Mouse (Mus musculus): Measurements from ENCODE around the gene Cbx1. TPM values are rescaled to one million over a fixed set of nuclear protein-coding genes. Genes with fewer than 3 reads are reported as not detected.
"Not testable (repeated sequence)": the region's sequence is repeated elsewhere in the genome, so short reads cannot be mapped to it uniquely, and the experiment has no call there.

Gene Cbx1
- total RNA-seq, 2 experiments from 2014 or later = 41.5 to 60.8 TPM

- ATAC-seq (replicated peaks; ENCODE audit: low FRiP score, poor library complexity, severe bottlenecking) = no peak
Measured at GRCm38 (mm10) chr11:96772413-96772812, 16.5 kb upstream of the Cbx1 start.

GRCm38 (mm10) chr11:96774536-96774935 lies 14.4 kb upstream of the Cbx1 start:
- no peak for ATAC-seq (replicated peaks; ENCODE audit: low FRiP score, poor library complexity, severe bottlenecking)

DNA sequence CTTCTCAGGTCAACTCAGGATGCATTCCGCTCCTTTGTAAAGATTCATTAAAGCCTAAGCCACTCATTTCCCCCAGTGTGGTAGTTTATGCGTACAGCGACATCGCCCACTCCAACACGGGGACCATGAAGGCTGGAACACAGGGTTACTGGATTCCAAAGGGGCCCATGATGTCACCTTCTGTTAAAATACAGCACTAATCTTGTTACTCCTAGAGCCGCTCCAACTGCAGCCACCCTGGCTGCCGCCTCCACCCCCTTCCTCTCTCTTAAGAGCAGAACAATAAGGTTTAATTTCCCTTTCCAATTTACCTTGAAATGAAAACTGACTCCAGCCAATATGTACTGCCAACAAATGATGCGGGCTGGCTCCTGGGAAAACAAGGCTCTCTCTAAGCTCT lies 13.9 kb upstream of the Cbx1 start:
- ATAC-seq (replicated peaks; ENCODE audit: low FRiP score, poor library complexity, severe bottlenecking) = no peak

DNA sequence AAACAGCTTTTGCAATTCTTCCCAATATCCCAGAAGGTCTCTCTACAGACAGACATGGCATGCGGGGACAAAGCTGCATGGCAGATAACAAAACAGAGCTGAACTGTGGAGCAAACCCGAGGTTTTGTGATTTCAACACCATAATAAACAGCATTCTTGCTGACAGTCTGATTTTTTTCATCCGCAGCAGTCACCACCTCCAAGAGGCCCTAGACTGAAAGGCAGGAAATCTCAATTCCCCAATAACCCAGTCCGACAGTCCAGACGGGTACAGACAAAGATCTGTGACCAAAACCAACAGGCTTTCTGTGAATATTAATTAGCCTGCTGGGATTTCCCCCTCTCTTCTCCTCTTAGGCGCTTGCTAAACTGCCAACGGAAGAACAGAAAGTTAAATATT lies 13.3 kb upstream of the Cbx1 start:
- ATAC-seq (replicated peaks; ENCODE audit: low FRiP score, poor library complexity, severe bottlenecking) = no peak

DNA sequence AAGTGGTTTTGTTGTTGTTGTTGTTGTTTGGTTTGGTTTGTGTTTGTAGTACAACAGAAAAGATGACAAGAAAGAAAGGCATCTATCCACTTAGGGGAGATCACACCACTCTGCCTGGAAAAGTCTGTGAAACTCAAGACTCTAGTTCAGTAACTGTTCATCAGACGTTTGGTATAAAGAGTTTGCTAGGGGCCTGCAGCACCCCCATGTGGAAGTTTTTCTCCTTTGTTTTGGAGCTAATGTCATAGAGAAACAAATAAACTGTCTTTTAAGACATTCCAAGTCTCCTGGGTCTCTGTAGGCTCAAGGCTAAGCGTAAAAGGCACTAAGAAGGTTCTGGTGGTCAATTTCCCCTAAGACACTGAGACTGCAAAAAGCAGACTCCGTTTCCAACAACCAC lies 12.9 kb upstream of the Cbx1 start:
- ATAC-seq (replicated peaks; ENCODE audit: low FRiP score, poor library complexity, severe bottlenecking) = no peak

GRCm38 (mm10) chr11:96776968-96777962 lies 11.7 kb upstream of the Cbx1 start, which contains the start of gene Snx11:
Gene Snx11, minus strand, starts transcription at chr11:96777559.
- ATAC-seq (replicated peaks; ENCODE audit: low FRiP score, poor library complexity, severe bottlenecking) = peak; percentile 97

GRCm38 (mm10) chr11:96778061-96778627 lies 10.8 kb upstream of the Cbx1 start:
- not testable (repeated sequence) for ATAC-seq (replicated peaks; ENCODE audit: low FRiP score, poor library complexity, severe bottlenecking)

DNA sequence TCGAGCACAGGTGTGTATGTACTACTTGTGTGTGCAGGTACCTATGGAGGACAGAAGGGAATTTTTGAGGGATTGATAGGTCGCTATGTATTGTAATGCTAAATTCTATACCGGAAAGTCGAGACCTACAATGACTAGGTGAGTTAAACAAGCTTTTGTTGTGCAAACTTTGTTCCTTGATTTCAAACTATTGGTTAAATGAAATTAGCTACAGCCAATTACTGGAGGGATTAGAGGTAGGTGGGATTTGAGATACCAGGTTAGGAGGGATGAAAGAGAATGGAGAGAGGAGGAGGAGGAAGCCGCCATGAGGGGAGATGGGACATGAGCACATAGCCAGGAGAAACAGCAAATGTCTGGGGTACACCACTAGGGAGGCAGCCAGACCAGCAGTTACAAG lies 8.6 kb upstream of the Cbx1 start:
- ATAC-seq (replicated peaks; ENCODE audit: low FRiP score, poor library complexity, severe bottlenecking) = no peak

GRCm38 (mm10) chr11:96781425-96781824 lies 7.5 kb upstream of the Cbx1 start:
- ATAC-seq (replicated peaks; ENCODE audit: low FRiP score, poor library complexity, severe bottlenecking) = no peak

GRCm38 (mm10) chr11:96784847-96785246 lies 4.1 kb upstream of the Cbx1 start:
- ATAC-seq (replicated peaks; ENCODE audit: low FRiP score, poor library complexity, severe bottlenecking) = not testable (repeated sequence)

GRCm38 (mm10) chr11:96786731-96787450 lies 2.0 kb upstream of the Cbx1 start:
- no peak for ATAC-seq (replicated peaks; ENCODE audit: low FRiP score, poor library complexity, severe bottlenecking)

DNA sequence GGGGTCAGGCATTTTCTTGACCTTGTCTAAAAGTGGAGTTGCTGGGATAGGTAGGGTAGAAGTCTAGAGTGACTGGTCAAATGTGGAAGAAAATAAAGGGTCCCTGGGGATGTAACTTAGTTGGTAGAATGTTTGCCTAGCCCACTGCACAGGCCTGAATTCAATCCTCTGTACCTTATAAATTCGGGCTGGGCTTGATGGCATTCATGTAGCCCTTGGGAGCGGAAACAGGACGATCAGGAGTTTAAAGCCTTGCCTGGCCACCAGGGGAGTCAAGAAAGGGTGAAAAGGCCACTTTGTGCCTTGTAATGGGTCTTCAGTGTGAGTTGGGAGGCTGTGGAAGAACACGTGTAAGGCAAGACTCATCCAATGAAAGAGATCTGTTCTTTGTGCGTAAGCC lies 1.1 kb downstream of the Cbx1 start:
- ATAC-seq (replicated peaks; ENCODE audit: low FRiP score, poor library complexity, severe bottlenecking) = 0 out of 2 replicates have a peak, but pooled peaks have one; percentile 13

DNA sequence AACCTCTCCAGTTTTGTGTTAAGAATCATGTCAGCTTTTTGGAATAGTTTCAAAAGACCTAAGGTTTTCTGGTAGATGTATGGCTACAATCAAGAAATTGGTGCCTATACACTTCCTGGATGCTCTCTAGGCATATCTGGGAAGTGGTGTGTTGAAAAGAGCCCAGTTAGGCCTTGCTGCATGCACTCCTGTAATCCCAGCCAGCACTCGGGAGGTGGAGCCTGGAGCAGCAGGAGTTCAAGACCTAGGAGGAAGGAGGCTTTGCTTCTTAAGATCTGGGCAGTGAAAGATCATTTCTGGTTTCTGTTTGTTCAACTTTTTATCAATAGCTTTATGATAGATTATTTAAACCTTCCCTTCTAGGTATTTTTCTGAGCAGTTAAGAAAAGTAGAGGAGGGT lies 1.8 kb downstream of the Cbx1 start:
- ATAC-seq (replicated peaks; ENCODE audit: low FRiP score, poor library complexity, severe bottlenecking) = no peak

DNA sequence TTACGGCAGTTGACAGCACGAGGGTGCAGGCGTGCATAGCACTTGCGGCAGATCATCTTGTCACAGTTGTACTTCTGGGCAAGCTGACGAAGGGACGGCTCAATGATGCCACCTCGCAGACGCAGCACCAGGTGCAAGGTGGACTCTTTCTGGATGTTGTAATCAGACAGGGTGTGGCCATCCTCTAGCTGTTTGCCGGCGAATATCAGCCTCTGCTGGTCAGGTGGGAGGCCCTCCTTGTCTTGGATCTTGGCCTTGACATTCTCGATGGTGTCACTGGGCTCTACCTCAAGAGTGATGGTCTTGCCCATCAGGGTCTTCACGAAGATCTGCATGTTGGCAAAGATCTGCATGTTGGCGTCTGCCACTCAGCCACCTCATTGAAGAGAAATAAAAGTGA lies 6.6 kb downstream of the Cbx1 start:
- no peak for ATAC-seq (replicated peaks; ENCODE audit: low FRiP score, poor library complexity, severe bottlenecking)

DNA sequence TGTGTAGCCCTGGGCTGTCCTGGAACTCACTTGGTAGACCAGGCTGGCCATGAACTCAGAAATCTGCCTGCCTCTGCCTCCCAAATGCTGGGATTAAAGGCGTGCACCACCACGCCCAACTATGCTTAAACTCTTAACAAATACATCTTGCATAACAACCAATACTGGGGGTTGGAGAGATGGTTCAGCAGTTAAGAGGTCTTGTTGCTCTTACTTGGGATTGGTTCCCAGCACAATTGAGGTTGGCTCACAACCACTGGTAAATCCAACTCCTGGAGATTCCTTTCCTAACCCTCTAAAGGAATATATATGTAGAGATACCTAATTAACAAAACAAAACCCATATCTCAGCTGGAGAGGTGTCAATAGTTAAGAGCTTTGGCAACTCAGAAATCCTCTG lies 7.2 kb downstream of the Cbx1 start:
- no peak for ATAC-seq (replicated peaks; ENCODE audit: low FRiP score, poor library complexity, severe bottlenecking)

GRCm38 (mm10) chr11:96796586-96796985 lies 7.7 kb downstream of the Cbx1 start:
- ATAC-seq (replicated peaks; ENCODE audit: low FRiP score, poor library complexity, severe bottlenecking) = no peak

GRCm38 (mm10) chr11:96799511-96799910 lies 10.6 kb downstream of the Cbx1 start:
- no peak for ATAC-seq (replicated peaks; ENCODE audit: low FRiP score, poor library complexity, severe bottlenecking)

DNA sequence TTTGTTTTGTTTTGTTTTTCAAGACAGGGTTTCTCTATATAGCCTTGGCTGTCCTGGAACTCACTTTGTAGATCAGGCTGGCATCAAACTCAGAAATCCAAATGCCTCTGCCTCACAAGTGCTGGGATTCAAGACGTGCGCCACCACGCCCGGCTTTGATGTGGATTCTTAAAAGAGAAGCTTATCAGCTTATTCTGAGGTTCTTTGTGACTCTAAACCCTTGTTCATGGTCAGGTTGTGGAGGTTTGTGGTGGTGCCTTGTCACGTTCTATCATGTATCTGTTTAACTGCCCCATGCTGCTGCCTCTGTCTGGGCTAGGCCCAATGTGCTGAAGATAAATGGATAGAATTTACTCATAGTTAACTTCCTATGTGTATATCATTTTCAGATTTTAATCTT lies 16.7 kb downstream of the Cbx1 start:
- ATAC-seq (replicated peaks; ENCODE audit: low FRiP score, poor library complexity, severe bottlenecking) = no peak

- no peak for ATAC-seq (replicated peaks; ENCODE audit: low FRiP score, poor library complexity, severe bottlenecking)
Measured at GRCm38 (mm10) chr11:96808066-96808465, 19.1 kb downstream of the Cbx1 start.

- no peak for ATAC-seq (replicated peaks; ENCODE audit: low FRiP score, poor library complexity, severe bottlenecking)
Measured at GRCm38 (mm10) chr11:96809562-96810235, 20.8 kb downstream of the Cbx1 start.
